Mouse (Mus musculus) activated CD4-positive, CD25-positive, alpha-beta regulatory T cell, adult 4 months (primary cell): Measurements from ENCODE around the gene Trpc2. TPM values are rescaled to one million over a fixed set of nuclear protein-coding genes. Genes with fewer than 3 reads are reported as not detected.
A peak's percentile ranks its signal among the peaks of the same experiment; 100 is the strongest.
"Not testable (repeated sequence)": the region's sequence is repeated elsewhere in the genome, so short reads cannot be mapped to it uniquely, and the experiment has no call there.

Experiments used
- ATAC-seq: one replicate; pipeline ENCODE4 v1.8.0; 2017
- polyA plus RNA-seq, 2 experiments: library from polyadenylated mRNA; unstranded; fragments of 100-300 nt; shearing (Covaris generic); gene quantifications; one replicate each; pipeline ENCODE4 v1.2.1; 2017

Trpc2 gene
- polyA plus RNA-seq = under 1 TPM; 0.27 to 0.45 TPM

DNA sequence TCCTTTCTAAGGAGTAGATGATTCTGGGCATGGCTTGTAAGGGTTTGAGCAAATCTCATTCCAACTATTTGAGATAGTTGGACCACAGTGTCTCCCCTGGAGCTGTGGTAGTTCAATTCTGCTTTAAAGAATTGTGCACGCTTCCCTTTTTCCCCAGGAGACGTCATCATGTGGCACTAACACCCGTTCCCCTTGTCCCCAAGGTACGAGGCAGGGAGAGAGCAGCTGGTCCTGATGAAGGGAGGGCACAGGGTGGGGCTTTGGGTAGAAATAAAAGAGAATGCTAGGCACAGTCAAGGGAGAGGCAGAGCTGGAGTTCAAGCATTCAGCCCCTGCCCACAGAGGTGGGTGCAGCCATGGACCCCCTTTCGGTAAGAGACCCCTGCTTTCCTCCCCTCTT, at the start of gene Trpc2:
Trpc2 (plus strand) TSS at position 301 of the 400 bp plus-strand sequence.
- no peak for ATAC-seq

- ATAC-seq = no peak
Measured at GRCm38 (mm10) chr7:102034904-102035303, 48.0 kb upstream of the Trpc2 start.

- ATAC-seq = no peak
Measured at GRCm38 (mm10) chr7:102035534-102035933, 47.4 kb upstream of the Trpc2 start.

GRCm38 (mm10) chr7:102037318-102037717, 45.6 kb upstream of the Trpc2 start:
- no peak for ATAC-seq

DNA sequence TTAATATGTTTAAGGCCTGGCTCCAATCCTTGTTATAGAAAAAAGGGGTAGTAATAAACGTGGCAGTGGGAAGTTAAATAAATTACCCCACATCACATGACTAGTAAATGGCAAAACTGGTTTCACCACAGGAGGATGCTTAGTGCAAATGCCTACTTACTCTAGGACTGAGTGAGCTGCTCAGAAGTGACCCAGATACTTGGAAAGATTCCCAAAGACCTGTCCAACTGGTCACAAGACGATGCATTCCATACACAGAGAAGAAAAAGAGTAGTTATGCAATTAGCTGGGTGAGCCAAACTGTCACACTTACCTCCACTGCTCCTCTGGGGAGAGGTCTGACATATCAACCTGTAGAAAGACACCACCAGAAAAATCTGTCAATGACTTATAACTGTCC, 40.6 kb upstream of the Trpc2 start:
- no peak for ATAC-seq

GRCm38 (mm10) chr7:102048524-102048923, 34.4 kb upstream of the Trpc2 start:
- not testable (repeated sequence) for ATAC-seq

- no peak for ATAC-seq
Measured at GRCm38 (mm10) chr7:102061353-102061752, 21.6 kb upstream of the Trpc2 start.

GRCm38 (mm10) chr7:102062203-102062602, 20.7 kb upstream of the Trpc2 start:
- ATAC-seq = no peak

GRCm38 (mm10) chr7:102063891-102064290, 19.0 kb upstream of the Trpc2 start:
- no peak for ATAC-seq

- ATAC-seq = peak; percentile 2
Measured at GRCm38 (mm10) chr7:102064655-102065045, 18.3 kb upstream of the Trpc2 start.

DNA sequence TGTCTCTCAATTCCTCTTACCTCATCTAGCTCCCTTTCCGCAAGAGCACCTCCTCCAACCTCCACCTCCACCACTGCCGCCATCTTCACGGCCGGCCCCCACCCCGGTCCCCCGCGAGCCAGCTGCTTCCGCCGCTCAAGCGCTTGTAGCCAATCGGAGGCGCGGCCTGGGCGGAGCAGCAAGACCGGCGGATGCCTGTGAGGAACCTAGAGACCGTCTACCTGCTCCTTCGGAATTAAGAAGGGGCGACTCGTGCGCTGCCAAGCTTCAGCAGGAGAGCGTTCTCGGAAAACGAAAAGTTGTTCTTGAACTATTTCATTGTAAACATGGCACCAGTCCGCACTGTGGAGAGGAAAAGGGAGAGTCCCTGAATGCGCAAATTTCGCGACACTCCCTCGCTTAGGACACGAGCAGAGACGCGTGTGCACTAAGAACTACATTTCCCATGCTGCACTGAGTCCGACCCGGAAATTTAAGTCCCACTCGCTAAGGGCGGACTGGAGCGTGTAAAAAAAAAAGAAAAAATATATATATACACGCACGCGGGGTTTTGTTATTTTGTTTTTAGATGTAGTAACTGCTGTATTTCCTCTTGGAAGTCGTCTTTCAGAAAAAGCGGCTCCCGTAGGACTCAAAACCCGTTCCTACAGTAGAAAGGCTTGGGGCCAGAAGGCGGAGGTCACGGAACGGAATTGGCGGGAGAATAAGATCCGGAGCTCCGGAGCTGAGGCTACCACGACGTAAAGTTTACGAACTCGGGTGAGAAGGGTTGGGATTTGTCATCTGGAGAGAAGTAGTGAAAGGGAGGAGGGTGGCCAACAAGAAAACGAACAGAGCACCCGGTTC, 17.6 kb upstream of the Trpc2 start, which contains the start of the genes Rnf121, Xndc1 and Xntrpc:
Rnf121 (minus strand) TSS at position 424 of the 846 bp plus-strand sequence.
Xndc1 (plus strand) TSS at position 466 of the 846 bp plus-strand sequence.
Xntrpc (plus strand) TSS at position 668 of the 846 bp plus-strand sequence.
- ATAC-seq = peak; percentile 98

DNA sequence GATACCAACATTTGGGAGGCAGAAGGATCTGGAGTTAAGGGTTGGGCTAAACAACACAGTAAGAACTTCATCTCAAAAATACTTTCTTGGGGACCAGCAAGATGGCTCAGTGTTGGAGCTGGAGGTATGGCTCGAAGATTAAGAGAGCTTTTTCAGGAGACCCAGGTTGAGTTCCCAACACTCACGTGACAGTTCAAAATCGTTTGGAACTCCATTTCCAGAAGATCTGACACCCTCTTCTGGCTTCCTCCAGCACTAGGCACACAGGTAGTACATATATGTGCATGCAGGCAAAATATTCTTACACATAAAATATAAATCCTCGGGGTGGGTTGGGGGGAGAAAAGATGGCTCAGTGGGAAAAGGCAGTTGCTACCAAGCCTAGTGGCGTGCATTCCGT, 16.6 kb upstream of the Trpc2 start:
- no peak for ATAC-seq

GRCm38 (mm10) chr7:102076714-102077296, 6.1 kb upstream of the Trpc2 start:
- peak; percentile 52 for ATAC-seq

- ATAC-seq = no peak
Measured at GRCm38 (mm10) chr7:102078517-102078916, 4.4 kb upstream of the Trpc2 start.

- no peak for ATAC-seq
Measured at GRCm38 (mm10) chr7:102080311-102080710, 2.6 kb upstream of the Trpc2 start.

- no peak for ATAC-seq
Measured at GRCm38 (mm10) chr7:102081784-102082183, 1.1 kb upstream of the Trpc2 start.

DNA sequence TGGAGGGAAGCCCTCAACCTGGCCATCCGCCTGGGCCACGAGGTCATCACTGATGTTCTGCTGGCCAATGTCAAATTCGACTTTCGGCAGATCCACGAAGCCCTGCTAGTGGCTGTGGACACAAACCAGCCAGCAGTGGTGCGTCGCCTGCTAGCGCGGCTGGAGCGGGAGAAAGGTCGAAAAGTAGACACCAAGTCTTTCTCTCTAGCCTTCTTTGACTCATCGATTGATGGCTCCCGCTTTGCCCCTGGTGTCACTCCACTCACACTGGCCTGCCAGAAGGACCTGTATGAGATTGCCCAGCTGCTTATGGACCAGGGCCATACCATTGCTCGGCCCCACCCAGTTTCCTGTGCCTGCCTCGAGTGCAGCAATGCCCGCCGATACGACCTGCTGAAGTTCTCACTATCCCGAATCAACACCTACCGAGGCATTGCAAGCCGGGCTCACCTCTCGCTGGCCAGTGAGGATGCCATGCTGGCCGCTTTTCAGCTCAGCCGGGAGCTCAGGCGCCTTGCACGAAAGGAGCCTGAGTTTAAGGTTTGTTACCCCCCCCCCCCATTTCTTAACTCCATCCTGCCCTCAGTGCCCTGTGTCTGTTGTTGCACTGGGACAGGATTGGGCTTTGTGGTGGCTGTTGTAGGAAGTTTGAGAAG, 1.3 kb downstream of the Trpc2 start:
- ATAC-seq = no peak

DNA sequence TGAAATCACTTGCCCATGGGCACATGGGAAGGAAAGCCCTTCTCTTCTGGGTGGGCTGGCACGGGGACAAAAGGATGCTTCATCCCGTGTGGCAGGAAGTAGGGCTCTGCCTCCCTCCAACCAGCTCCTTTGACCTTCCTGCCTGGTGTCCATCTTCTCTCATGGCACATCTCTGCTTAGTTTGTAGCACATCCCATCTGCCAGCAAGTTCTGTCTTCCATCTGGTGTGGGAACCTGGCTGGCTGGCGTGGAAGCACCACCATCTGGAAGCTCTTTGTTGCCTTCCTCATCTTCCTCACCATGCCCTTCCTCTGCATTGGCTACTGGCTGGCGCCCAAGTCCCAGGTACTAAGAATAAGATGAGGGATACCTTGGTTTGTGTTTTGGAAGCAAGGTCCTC, 4.4 kb downstream of the Trpc2 start:
- no peak for ATAC-seq

DNA sequence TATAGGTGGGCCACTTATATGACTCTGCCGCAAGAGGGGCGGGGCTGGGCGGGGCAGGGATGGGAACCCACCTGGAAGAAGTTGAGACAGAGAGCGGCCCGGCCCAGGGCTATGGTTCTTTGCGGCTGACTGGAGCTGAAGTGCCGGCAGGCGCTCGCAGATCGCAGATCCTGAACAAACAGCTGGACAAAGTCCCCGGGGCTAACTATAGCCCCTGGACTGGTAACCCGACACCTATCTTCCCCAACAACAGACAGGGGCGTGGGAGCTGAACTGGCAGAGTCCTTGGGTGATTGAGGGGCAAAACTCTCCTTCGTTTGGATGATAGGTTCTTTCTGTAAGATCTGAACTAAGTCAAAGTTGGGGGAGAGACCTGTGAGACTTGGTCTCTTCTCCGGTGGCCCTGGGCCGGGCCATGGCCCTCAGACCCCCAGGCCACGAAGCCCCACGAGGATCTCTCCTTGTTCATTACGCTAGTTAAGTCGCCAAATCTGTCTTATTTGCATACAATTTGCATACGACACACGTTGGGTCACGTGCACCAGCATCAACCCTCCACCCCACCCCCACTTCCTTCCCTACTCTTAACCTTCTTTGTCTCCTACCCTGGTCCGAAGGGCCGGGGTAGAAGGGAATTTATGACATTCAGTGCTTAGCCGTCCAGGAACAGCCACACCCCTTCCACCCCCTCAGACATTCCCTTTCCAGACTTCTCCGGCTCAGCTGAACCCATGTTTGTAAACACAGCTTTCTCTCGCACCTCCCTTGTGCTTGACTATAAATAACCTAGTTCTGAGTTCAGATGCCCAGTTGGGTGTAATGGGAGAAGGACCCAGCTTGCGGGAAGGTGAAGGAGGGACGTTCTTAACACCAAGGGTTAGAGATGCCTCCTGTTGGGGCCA, 17.1 kb downstream of the Trpc2 start:
- peak; percentile 89 for ATAC-seq

DNA sequence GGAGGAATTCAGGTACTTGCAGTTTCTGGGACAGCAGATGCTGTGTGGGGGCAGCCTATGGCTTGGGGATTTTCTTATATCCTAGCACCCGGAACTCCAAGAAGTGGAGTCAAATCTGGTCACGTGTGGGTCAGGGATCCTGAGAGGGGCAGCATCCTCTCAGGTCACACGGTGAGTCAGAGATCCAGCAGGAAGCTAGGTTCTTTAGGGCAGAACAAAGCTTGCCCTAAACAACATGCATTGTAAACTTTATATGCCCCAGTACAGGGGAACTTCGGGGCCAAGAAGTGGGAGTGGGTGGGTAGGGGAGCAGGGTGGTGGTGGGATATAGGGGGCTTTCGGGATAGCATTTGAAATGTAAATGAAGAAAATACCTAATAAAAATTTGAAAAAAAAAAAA, 18.0 kb downstream of the Trpc2 start:
- no peak for ATAC-seq

DNA sequence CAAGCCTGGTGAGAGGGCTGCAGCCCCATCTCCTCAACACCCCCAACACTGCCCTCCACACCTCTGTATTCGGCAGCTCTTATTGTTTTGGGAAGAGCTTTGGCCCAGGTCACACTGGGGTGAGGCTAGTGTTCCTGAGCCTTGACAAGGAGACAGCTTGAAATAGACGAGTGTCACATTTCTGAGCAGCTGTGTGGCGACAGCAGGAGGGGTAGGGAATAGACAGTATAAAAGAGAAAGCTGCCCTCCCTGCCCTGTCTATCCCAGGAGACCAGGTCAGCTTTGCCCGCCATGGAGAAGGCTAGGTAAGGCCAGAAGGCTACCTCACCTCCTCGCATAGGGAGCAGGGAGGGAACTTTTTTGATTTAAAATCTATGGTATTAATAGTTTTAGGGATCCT, 18.6 kb downstream of the Trpc2 start, which contains the start of gene Art1:
Art1 (plus strand) TSS at position 257 of the 400 bp plus-strand sequence.
- no peak for ATAC-seq

GRCm38 (mm10) chr7:102102241-102102640, 19.3 kb downstream of the Trpc2 start:
- ATAC-seq = no peak
